Mouse (Mus musculus): Measurements from ENCODE around the gene Agap2. TPM values are rescaled to one million over a fixed set of nuclear protein-coding genes. Genes with fewer than 3 reads are reported as not detected.

Agap2 gene
- polyA plus RNA-seq, 1 experiment from 2014 or later = 0.32 TPM

GRCm38 (mm10) chr10:127078677-127079575, 3.8 kb downstream of the Agap2 start:
- ATAC-seq (replicated peaks; ENCODE audit: extremely low read depth, insufficient read depth, low FRiP score) = no peak

DNA sequence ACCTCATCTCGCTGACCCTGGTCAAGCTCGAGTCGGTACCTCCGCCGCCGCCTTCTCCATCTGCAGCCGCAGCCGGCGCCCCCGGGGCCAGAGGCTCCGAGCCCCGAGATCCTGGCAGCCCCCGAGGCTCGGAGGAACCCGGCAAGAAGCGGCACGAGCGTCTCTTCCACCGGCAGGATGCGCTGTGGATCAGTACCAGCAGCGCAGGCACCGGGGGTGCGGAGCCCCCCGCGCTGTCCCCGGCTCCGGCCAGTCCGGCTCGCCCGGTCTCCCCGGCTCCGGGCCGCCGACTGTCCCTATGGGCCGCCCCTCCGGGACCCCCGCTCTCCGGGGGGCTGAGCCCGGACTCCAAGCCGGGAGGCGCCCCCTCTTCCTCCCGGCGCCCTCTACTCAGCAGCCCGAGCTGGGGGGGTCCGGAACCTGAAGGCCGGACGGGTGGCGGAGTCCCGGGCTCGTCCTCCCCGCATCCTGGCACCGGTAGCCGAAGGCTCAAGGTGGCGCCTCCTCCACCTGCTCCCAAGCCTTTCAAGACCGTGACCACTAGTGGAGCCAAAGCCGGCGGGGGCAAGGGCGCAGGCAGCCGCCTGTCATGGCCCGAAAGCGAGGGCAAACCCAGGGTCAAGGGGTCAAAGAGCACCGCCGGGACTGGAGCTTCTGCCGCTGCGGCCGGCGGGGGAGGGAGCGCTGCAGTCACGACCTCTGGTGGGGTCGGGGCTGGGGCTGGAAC, 4.7 kb downstream of the Agap2 start:
- H3K4me2 ChIP-seq (ENCODE audit: low read depth, low read length) = peak overlapping the region; percentile 66
- peaks cover 82% of the 10 kb centered on the region for H3K27me3 ChIP-seq (ENCODE audit: control insufficient read depth, insufficient read depth, low read length)
- H3K4me3 ChIP-seq (ENCODE audit: low read length) = peak overlapping the region; percentile 47
- no peak for ATAC-seq (replicated peaks; ENCODE audit: extremely low read depth, insufficient read depth, low FRiP score)
- H3K36me3 ChIP-seq (ENCODE audit: control insufficient read depth, insufficient read depth) = no peaks in the 10 kb centered on the region
- no peak overlapping the region for H3K27ac ChIP-seq (ENCODE audit: low read length)
- H3K9ac ChIP-seq (ENCODE audit: low read length) = peak overlapping the region; percentile 26; the same call in 1 of the 2 replicates
- peaks cover 12% of the 10 kb centered on the region for H3K4me1 ChIP-seq (ENCODE audit: control insufficient read depth, insufficient read depth, low read length)
- no peaks in the 10 kb centered on the region for H3K9me3 ChIP-seq (replicated peaks; ENCODE audit: control insufficient read depth, low read length)
- WGBS = 9% methylated on average over 69 of the region's 70 CpGs

More at GRCm38 (mm10) chr10:127078677-127079575, 3.8 kb downstream of the Agap2 start:
- Histone ChIP-seq H3K9me3 (replicated peaks; ENCODE audit: control insufficient read depth, low read length) (no peaks in the 10 kb centered on the region), H3K36me3 (ENCODE audit: control insufficient read depth, insufficient read depth) (no peaks in the 10 kb centered on the region), H3K27ac (ENCODE audit: low read length) (no peak overlapping the region), H3K4me1 (ENCODE audit: control insufficient read depth, insufficient read depth, low read length) (peaks cover 12% of the 10 kb centered on the region), H3K27me3 (ENCODE audit: control insufficient read depth, insufficient read depth, low read length) (peaks cover 75% of the 10 kb centered on the region), H3K4me3 (ENCODE audit: low read length) (peak overlapping the region; percentile 47), H3K4me2 (ENCODE audit: low read depth, low read length) (peak overlapping the region; percentile 66), H3K9ac (ENCODE audit: low read length) (peak overlapping the region; percentile 26; the same call in 1 of the 2 replicates)
- WGBS = 11% methylated on average over 43 of the region's 49 CpGs

DNA sequence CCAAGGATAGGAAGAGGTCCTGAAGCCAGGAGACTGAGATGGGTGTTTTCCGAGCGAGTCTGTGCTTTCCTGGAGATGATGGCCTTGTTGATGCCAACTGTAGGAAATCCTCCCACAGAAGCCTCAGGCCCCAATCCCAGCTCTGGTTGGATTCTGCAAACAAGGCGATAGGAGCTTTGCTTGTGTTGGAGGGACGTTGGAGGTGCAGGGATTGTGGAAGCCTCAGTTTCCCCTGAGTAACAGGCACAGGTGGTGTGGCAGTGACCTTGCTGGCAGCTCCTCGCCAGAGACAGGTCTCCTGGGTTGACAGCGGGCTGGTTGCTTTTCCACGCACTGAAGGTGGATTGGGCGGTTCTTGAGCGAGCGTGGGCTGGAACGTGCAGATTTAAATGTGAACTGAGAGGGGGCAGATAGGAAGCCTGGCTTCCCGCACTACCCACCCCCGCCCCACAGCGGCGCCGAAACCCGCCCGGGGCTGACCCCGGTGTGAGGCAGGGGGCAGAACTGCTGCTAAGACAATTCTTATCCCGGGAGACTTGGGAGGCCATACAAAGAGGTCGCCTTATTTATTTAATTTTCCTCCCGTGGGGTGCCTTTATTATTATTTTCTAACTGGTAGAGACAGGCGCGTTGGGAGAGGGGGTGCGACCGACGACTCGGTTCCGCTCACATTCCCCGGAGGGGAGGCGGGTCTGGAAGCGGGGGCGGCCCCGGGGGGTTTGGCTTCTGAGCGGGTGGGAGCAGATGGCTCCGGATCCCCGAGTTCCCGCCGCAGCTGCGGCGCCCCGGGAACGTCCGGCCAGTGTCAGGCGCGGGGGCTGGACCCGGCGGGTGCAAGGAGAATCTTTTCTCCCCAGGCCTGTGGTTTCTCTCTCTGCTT, 6.1 kb downstream of the Agap2 start:
- ATAC-seq (replicated peaks; ENCODE audit: extremely low read depth, insufficient read depth, low FRiP score) = no peak
- Histone ChIP-seq H3K9ac (ENCODE audit: low read length) (peak overlapping the region; percentile 36; the same call in 1 of the 2 replicates), H3K27me3 (ENCODE audit: control insufficient read depth, insufficient read depth, low read length) (peaks cover 74% of the 10 kb centered on the region), H3K9me3 (replicated peaks; ENCODE audit: control insufficient read depth, low read length) (no peaks in the 10 kb centered on the region), H3K27ac (ENCODE audit: low read length) (no peak overlapping the region), H3K36me3 (ENCODE audit: control insufficient read depth, insufficient read depth) (no peaks in the 10 kb centered on the region), H3K4me1 (ENCODE audit: control insufficient read depth, insufficient read depth, low read length) (peaks cover 12% of the 10 kb centered on the region), H3K4me3 (ENCODE audit: low read length) (peak overlapping the region; percentile 25), H3K4me2 (ENCODE audit: low read depth, low read length) (peak overlapping the region; percentile 59)
- 8% methylated on average over 48 of the region's 48 CpGs for WGBS

DNA sequence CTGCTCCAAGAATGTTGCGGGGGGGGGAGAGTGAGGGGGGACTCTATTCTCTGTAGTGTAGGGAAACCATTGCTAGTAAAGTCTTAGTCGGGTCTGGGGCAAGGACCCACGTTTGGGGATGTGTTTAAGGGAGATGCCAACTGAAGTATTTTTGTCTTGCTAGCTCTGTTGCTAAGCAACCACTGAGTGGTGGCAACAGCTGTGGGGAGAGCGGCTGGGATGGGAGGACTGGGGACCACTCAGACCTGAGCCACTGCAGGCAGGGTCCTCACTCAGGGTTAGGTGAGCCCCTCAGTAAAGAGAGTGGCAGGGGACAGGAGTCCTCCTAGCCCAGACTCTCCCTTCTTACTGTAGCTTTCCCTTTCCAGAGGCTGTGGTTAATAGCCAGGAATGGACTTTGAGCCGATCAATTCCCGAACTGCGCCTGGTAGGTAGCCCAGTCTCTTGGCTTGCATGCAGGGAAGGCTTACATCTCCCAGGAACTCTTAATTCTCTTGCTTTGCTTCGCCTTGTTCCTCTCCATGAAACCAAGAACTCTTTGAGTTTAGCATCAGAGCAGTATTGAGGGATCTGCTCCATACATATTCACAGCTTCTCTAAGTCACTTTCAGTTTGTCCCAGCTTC, 7.0 kb downstream of the Agap2 start:
- Histone ChIP-seq H3K27ac (ENCODE audit: low read length) (no peak overlapping the region), H3K9me3 (replicated peaks; ENCODE audit: control insufficient read depth, low read length) (no peaks in the 10 kb centered on the region), H3K4me2 (ENCODE audit: low read depth, low read length) (no peak overlapping the region), H3K27me3 (ENCODE audit: control insufficient read depth, insufficient read depth, low read length) (peaks cover 65% of the 10 kb centered on the region), H3K9ac (ENCODE audit: low read length) (no peak overlapping the region; the same call in 1 of the 2 replicates), H3K4me1 (ENCODE audit: control insufficient read depth, insufficient read depth, low read length) (peaks cover 12% of the 10 kb centered on the region), H3K4me3 (ENCODE audit: low read length) (peak overlapping the region; percentile 25; the same call in 1 of the 2 replicates), H3K36me3 (ENCODE audit: control insufficient read depth, insufficient read depth) (no peaks in the 10 kb centered on the region)
- ATAC-seq (replicated peaks; ENCODE audit: extremely low read depth, insufficient read depth, low FRiP score) = no peak
- 35% methylated on average over 8 of the region's 8 CpGs for WGBS

DNA sequence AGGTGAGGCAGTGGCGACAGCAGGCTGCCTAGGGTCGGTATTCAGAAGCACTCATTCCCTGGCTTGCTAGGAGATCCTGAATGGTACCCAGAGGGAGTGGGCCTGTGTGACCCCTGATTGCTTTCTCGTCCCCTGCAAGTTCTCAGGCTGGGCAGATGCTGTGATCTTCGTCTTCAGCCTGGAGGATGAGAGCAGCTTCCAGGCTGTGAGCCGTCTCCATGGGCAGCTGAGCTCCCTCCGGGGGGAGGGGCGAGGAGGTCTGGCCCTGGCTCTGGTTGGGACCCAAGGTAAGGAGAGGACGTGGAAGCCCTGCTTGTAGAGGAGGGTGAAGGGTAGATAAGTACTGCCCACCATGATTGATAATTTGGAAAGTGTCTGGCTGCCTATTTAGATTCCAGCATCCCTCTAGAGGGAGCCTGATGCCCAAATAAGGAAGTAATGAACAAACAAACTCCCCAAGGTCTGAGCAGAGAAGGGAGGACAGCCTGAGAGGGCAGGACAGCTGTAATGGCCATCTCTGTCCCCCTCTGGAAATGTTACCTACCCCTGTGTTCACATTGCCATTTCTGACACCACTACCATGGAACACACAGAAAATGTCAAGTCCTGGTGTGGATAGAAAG, 8.3 kb downstream of the Agap2 start:
- 35% methylated on average over 8 of the region's 8 CpGs for WGBS

GRCm38 (mm10) chr10:127083915-127084306, 8.8 kb downstream of the Agap2 start:
- no peak overlapping the region for H3K4me2 ChIP-seq (ENCODE audit: low read depth, low read length)
- H3K9ac ChIP-seq (ENCODE audit: low read length) = no peak overlapping the region
- H3K27ac ChIP-seq (ENCODE audit: low read length) = no peak overlapping the region
- ATAC-seq (replicated peaks; ENCODE audit: extremely low read depth, insufficient read depth, low FRiP score) = no peak
- H3K4me3 ChIP-seq (ENCODE audit: low read length) = no peak overlapping the region
- peaks cover 56% of the 10 kb centered on the region for H3K27me3 ChIP-seq (ENCODE audit: control insufficient read depth, insufficient read depth, low read length)
- H3K4me1 ChIP-seq (ENCODE audit: control insufficient read depth, insufficient read depth, low read length) = peaks cover 12% of the 10 kb centered on the region
- 42% methylated on average over 5 of the region's 5 CpGs for WGBS
- no peaks in the 10 kb centered on the region for H3K36me3 ChIP-seq (ENCODE audit: control insufficient read depth, insufficient read depth)
- H3K9me3 ChIP-seq (replicated peaks; ENCODE audit: control insufficient read depth, low read length) = no peaks in the 10 kb centered on the region

More for the DNA sequence above, 8.3 kb downstream of the Agap2 start:
- Histone ChIP-seq H3K4me1 (ENCODE audit: control insufficient read depth, insufficient read depth, low read length) (peaks cover 12% of the 10 kb centered on the region), H3K36me3 (ENCODE audit: control insufficient read depth, insufficient read depth) (no peaks in the 10 kb centered on the region), H3K9ac (ENCODE audit: low read length) (no peak overlapping the region), H3K4me2 (ENCODE audit: low read depth, low read length) (no peak overlapping the region), H3K4me3 (ENCODE audit: low read length) (no peak overlapping the region), H3K9me3 (replicated peaks; ENCODE audit: control insufficient read depth, low read length) (no peaks in the 10 kb centered on the region), H3K27ac (ENCODE audit: low read length) (no peak overlapping the region), H3K27me3 (ENCODE audit: control insufficient read depth, insufficient read depth, low read length) (peaks cover 61% of the 10 kb centered on the region)
- ATAC-seq (replicated peaks; ENCODE audit: extremely low read depth, insufficient read depth, low FRiP score) = no peak

DNA sequence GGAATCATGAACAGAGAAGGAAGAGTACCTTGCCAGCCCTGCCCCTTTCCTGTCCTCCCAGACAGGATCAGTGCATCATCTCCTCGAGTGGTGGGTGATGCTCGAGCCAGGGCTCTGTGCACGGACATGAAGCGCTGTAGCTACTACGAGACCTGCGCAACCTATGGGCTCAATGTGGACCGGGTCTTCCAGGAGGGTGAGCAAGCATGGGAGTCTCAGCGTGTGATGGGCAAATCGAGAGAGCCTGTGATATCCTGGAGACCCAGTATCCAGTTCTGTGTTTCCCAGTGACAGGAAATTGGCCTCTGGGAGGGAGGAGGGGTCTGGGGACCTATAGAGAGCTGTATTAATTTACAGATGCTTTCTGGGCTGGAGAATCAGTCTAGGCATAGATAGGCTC, 10.0 kb downstream of the Agap2 start:
- Histone ChIP-seq H3K36me3 (ENCODE audit: control insufficient read depth, insufficient read depth) (no peaks in the 10 kb centered on the region), H3K27ac (ENCODE audit: low read length) (no peak overlapping the region), H3K9me3 (replicated peaks; ENCODE audit: control insufficient read depth, low read length) (no peaks in the 10 kb centered on the region), H3K4me3 (ENCODE audit: low read length) (no peak overlapping the region), H3K9ac (ENCODE audit: low read length) (no peak overlapping the region), H3K4me1 (ENCODE audit: control insufficient read depth, insufficient read depth, low read length) (peaks cover 4% of the 10 kb centered on the region; the same call in 1 of the 2 replicates), H3K4me2 (ENCODE audit: low read depth, low read length) (no peak overlapping the region), H3K27me3 (ENCODE audit: control insufficient read depth, insufficient read depth, low read length) (peaks cover 56% of the 10 kb centered on the region)
- WGBS = 76% methylated on average over 9 of the region's 9 CpGs
- ATAC-seq (replicated peaks; ENCODE audit: extremely low read depth, insufficient read depth, low FRiP score) = no peak

DNA sequence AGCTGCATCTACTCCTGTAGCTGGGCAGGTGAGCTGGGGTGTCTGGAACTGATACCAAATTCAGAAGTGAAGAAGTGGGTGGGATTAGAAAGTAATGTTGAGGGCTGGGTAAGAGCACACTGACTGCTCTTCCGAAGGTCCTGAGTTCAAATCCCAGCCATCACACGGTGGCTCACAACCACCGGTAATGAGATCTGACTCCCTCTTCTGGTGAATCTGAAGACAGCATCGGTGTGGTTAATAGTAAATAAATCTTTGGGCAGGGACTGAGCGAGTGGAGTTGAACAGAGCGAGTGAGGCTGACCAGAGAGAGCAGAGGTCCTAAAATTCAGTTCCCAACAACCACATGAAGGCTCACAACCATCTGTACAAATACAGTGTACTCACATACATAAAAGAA, 10.5 kb downstream of the Agap2 start:
- peaks cover 56% of the 10 kb centered on the region for H3K27me3 ChIP-seq (ENCODE audit: control insufficient read depth, insufficient read depth, low read length)
- no peak overlapping the region for H3K4me2 ChIP-seq (ENCODE audit: low read depth, low read length)
- H3K9ac ChIP-seq (ENCODE audit: low read length) = no peak overlapping the region
- H3K4me1 ChIP-seq (ENCODE audit: control insufficient read depth, insufficient read depth, low read length) = peaks cover 3% of the 10 kb centered on the region; the same call in 1 of the 2 replicates
- H3K4me3 ChIP-seq (ENCODE audit: low read length) = no peak overlapping the region
- H3K36me3 ChIP-seq (ENCODE audit: control insufficient read depth, insufficient read depth) = no peaks in the 10 kb centered on the region
- ATAC-seq (replicated peaks; ENCODE audit: extremely low read depth, insufficient read depth, low FRiP score) = no peak
- H3K9me3 ChIP-seq (replicated peaks; ENCODE audit: control insufficient read depth, low read length) = no peaks in the 10 kb centered on the region
- 60% methylated on average over 6 of the region's 6 CpGs for WGBS
- H3K27ac ChIP-seq (ENCODE audit: low read length) = no peak overlapping the region

Data from heart, embryonic 16.5 days (tissue).